Mouse (Mus musculus): ENCODE data around the gene Lamc1. TPM values are rescaled to one million over a fixed set of nuclear protein-coding genes. Genes with fewer than 3 reads are reported as not detected.

Lamc1 gene
- polyA plus RNA-seq, 1 experiment: 190 TPM

DNA sequence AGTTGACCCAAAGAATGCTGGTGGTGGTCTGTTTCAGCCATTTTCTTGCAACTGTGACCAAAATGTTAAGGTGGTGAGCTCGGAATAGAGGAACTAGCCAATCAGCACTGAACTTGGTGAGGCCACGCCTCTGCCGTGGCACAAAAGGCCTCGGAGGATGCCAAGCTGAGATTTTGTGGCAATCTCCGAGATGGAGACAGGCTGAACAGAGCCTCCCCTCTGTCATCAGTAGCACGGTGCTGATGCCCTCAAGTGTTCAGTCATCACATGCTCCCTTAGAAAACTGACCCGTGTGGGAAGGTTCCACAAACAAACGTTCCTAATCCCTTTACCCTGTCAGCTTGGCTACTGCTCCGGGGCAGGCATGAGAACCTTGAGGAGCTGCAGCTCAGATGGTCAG, 113.2 kb downstream of the Lamc1 start:
- H3K4me3 ChIP-seq (ENCODE audit: insufficient read depth, low read length): no peak overlapping the region
- no peak for TF ChIP-seq POLR2A (IDR thresholded peaks at IDR 0.05; ENCODE audit: low read depth, low read length)
- H3K27ac ChIP-seq (ENCODE audit: insufficient read depth, low read length): no peak overlapping the region
- no peaks in the 10 kb centered on the region for H3K4me1 ChIP-seq (ENCODE audit: control insufficient read depth, insufficient read depth, low read length)

DNA sequence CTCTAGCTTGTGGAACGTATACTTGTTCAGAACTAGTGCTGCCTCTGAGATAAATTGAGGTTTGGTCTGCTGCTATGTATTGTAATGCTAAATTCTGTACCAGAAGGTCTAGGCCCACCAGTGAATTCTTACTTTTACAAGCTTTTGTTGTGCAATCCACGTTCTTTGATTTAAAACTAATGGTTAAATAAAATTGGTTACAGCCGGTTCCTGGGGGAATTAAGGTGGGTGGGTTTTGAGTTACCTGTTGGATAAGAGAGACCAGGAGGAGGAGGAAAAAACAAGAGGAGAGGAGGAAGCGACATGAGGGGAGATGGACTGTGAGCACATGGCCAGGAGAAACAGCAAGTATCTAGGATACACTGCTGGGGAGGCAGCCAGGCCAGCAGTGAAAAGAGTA, 116.1 kb downstream of the Lamc1 start:
- no peak overlapping the region for H3K4me3 ChIP-seq (ENCODE audit: insufficient read depth, low read length)
- H3K4me1 ChIP-seq (ENCODE audit: control insufficient read depth, insufficient read depth, low read length): no peaks in the 10 kb centered on the region
- no peak overlapping the region for H3K27ac ChIP-seq (ENCODE audit: insufficient read depth, low read length)
- TF ChIP-seq CTCF (IDR thresholded peaks at IDR 0.05; ENCODE audit: borderline replicate concordance, insufficient read depth, low read length): no peak
- TF ChIP-seq POLR2A (IDR thresholded peaks at IDR 0.05; ENCODE audit: low read depth, low read length): no peak

DNA sequence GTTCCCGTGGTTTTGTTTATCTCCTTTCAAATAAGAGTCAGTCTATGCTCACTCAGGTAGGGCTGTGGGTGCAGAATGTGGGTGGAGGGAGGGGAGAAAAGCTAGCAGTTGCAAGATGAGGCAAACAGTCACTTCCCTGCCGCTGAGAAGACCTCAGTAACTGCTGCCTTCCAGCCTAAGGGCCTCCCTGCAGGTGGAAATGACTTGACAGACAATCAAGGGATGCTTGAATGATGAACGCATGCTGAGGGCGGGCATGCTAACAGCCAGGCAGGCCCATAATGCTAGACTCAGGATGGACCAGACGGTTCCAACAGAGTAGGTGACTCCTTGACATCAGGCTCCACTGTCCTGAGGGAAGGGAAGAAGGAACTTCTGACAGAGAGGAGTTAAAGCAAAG, 116.9 kb downstream of the Lamc1 start:
- Histone ChIP-seq H3K4me1 (ENCODE audit: control insufficient read depth, insufficient read depth, low read length) (no peaks in the 10 kb centered on the region), H3K4me3 (ENCODE audit: insufficient read depth, low read length) (no peak overlapping the region), H3K27ac (ENCODE audit: insufficient read depth, low read length) (no peak overlapping the region)
- TF ChIP-seq POLR2A (IDR thresholded peaks at IDR 0.05; ENCODE audit: low read depth, low read length) (no peak), CTCF (IDR thresholded peaks at IDR 0.05; ENCODE audit: borderline replicate concordance, insufficient read depth, low read length) (no peak)

DNA sequence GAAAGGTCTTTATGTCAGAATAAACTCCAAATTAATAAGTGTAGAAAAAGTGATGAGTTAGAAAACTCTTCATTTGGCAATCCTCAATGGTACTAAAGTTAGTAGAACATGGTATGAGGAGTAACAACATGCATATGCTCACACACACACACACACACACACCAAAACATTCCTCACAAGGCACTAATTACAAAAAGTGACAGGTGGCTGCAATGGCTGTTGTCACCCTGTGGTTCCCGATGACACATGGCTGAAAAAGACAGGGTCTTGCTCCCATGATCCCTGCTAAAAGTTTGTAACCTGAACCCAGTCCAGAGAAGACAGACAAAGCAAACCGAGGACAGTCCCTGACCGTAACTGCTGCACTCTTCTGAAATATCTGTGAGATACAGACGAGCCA, 121.6 kb downstream of the Lamc1 start:
- Histone ChIP-seq H3K27ac (ENCODE audit: insufficient read depth, low read length) (no peak overlapping the region), H3K4me1 (ENCODE audit: control insufficient read depth, insufficient read depth, low read length) (no peaks in the 10 kb centered on the region), H3K4me3 (ENCODE audit: insufficient read depth, low read length) (no peak overlapping the region)
- no peak for TF ChIP-seq CTCF (IDR thresholded peaks at IDR 0.05; ENCODE audit: borderline replicate concordance, insufficient read depth, low read length)
- no peak for TF ChIP-seq POLR2A (IDR thresholded peaks at IDR 0.05; ENCODE audit: low read depth, low read length)

DNA sequence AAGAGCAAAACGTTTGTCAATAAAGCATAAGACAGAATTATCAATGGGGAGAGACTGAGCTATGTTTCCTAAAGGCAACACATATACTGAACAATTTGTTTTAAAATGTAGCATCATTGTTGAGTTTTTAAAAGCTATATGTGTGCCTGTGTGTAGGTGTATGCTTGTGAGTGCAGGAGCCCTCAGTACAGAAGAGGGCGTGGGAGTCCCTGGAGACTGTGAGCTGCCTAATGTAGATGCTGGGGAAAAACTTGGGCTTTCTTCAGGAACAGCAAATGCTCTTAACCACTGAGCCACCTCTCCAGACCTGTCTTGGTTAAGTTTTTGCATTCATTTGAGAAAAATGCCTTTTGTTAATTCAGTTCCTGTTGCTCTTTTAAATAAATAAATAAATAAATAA, 122.4 kb downstream of the Lamc1 start:
- TF ChIP-seq CTCF (IDR thresholded peaks at IDR 0.05; ENCODE audit: borderline replicate concordance, insufficient read depth, low read length) (no peak), POLR2A (IDR thresholded peaks at IDR 0.05; ENCODE audit: low read depth, low read length) (no peak)
- Histone ChIP-seq H3K27ac (ENCODE audit: insufficient read depth, low read length) (no peak overlapping the region), H3K4me3 (ENCODE audit: insufficient read depth, low read length) (no peak overlapping the region), H3K4me1 (ENCODE audit: control insufficient read depth, insufficient read depth, low read length) (no peaks in the 10 kb centered on the region)

GRCm38 (mm10) chr1:153202195-153202594, 130.4 kb downstream of the Lamc1 start:
- peaks cover 6% of the 10 kb centered on the region for H3K4me1 ChIP-seq (ENCODE audit: control insufficient read depth, insufficient read depth, low read length)
- TF ChIP-seq POLR2A (IDR thresholded peaks at IDR 0.05; ENCODE audit: low read depth, low read length): no peak
- TF ChIP-seq CTCF (IDR thresholded peaks at IDR 0.05; ENCODE audit: borderline replicate concordance, insufficient read depth, low read length): no peak
- H3K27ac ChIP-seq (ENCODE audit: insufficient read depth, low read length): no peak overlapping the region; the same call in 1 of the 2 replicates
- no peak overlapping the region for H3K4me3 ChIP-seq (ENCODE audit: insufficient read depth, low read length)

GRCm38 (mm10) chr1:153201448-153201847, 131.1 kb downstream of the Lamc1 start:
- TF ChIP-seq CTCF (IDR thresholded peaks at IDR 0.05; ENCODE audit: borderline replicate concordance, insufficient read depth, low read length) (no peak), POLR2A (IDR thresholded peaks at IDR 0.05; ENCODE audit: low read depth, low read length) (no peak)
- peaks cover 6% of the 10 kb centered on the region for H3K4me1 ChIP-seq (ENCODE audit: control insufficient read depth, insufficient read depth, low read length)
- no peak overlapping the region for H3K27ac ChIP-seq (ENCODE audit: insufficient read depth, low read length)
- no peak overlapping the region for H3K4me3 ChIP-seq (ENCODE audit: insufficient read depth, low read length)

- peaks cover 2% of the 10 kb centered on the region for H3K4me1 ChIP-seq (ENCODE audit: control insufficient read depth, insufficient read depth, low read length)
- H3K4me3 ChIP-seq (ENCODE audit: insufficient read depth, low read length): no peak overlapping the region
- TF ChIP-seq CTCF (IDR thresholded peaks at IDR 0.05; ENCODE audit: borderline replicate concordance, insufficient read depth, low read length) (no peak), POLR2A (IDR thresholded peaks at IDR 0.05; ENCODE audit: low read depth, low read length) (no peak)
- no peak overlapping the region for H3K27ac ChIP-seq (ENCODE audit: insufficient read depth, low read length)
These were observed 135.2 kb downstream of the Lamc1 start for GRCm38 (mm10) chr1:153197316-153197850.

DNA sequence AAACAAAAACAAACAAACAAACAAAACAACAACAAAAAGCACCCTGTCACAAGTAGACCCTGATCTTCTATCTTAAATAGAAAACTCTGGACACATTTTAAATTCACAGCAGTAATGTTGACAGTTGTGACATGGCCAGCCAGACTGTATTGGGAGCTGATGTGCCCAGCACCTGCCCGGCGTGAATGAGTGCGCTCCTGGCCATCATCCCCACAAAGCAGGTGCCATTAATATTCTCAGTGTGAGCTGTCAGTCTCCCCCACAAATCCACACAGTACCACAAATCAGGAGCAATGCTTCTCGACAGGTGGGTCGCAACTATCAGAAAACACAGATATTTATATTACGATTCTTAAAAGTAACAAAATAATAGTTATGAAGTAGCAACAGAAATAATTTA, 139.6 kb downstream of the Lamc1 start:
- Histone ChIP-seq H3K27ac (ENCODE audit: insufficient read depth, low read length) (no peak overlapping the region), H3K4me3 (ENCODE audit: insufficient read depth, low read length) (no peak overlapping the region), H3K4me1 (ENCODE audit: control insufficient read depth, insufficient read depth, low read length) (no peaks in the 10 kb centered on the region; the same call in 1 of the 2 replicates)
- TF ChIP-seq POLR2A (IDR thresholded peaks at IDR 0.05; ENCODE audit: low read depth, low read length) (no peak), CTCF (IDR thresholded peaks at IDR 0.05; ENCODE audit: borderline replicate concordance, insufficient read depth, low read length) (no peak)

GRCm38 (mm10) chr1:153192379-153192778, 140.2 kb downstream of the Lamc1 start:
- no peak overlapping the region for H3K27ac ChIP-seq (ENCODE audit: insufficient read depth, low read length)
- H3K4me1 ChIP-seq (ENCODE audit: control insufficient read depth, insufficient read depth, low read length): no peaks in the 10 kb centered on the region; the same call in 1 of the 2 replicates
- TF ChIP-seq POLR2A (IDR thresholded peaks at IDR 0.05; ENCODE audit: low read depth, low read length) (no peak), CTCF (IDR thresholded peaks at IDR 0.05; ENCODE audit: borderline replicate concordance, insufficient read depth, low read length) (no peak)
- H3K4me3 ChIP-seq (ENCODE audit: insufficient read depth, low read length): no peak overlapping the region

GRCm38 (mm10) chr1:153191943-153192329, 140.7 kb downstream of the Lamc1 start:
- Histone ChIP-seq H3K27ac (ENCODE audit: insufficient read depth, low read length) (peak overlapping the region; percentile 49), H3K4me1 (ENCODE audit: control insufficient read depth, insufficient read depth, low read length) (no peaks in the 10 kb centered on the region; the same call in 1 of the 2 replicates)
- TF ChIP-seq CTCF (IDR thresholded peaks at IDR 0.05; ENCODE audit: borderline replicate concordance, insufficient read depth, low read length): no peak
- TF ChIP-seq POLR2A (IDR thresholded peaks at IDR 0.05; ENCODE audit: low read depth, low read length): no peak

More at GRCm38 (mm10) chr1:153191943-153192329, 140.7 kb downstream of the Lamc1 start:
- H3K4me3 ChIP-seq (ENCODE audit: insufficient read depth, low read length): no peak overlapping the region

Data from embryonic fibroblast, embryonic 13.5 days (primary cell).